Mouse (Mus musculus) gonadal fat pad, adult 2 months (tissue): Measurements from ENCODE around the gene Gm17027. TPM values are rescaled to one million over a fixed set of nuclear protein-coding genes. Genes with fewer than 3 reads are reported as not detected.
"Not testable (repeated sequence)": the region's sequence is repeated elsewhere in the genome, so short reads cannot be mapped to it uniquely, and the experiment has no call there.

Experiments
- DNase-seq: peaks from one replicate; pipeline ENCODE4 v3.0.0-alpha.2; 2012; ENCODE audit warnings: low read depth
- polyA plus RNA-seq: library from polyadenylated mRNA; depleted of rRNA; stranded (reverse); fragments of >200 nt; gene quantifications from 2 replicates; pipeline ENCODE4 v1.2.3, GENCODE M21; 2012; rRNA removed

The Gm17027 gene
- not detected in 2 replicates for polyA plus RNA-seq

- DNase-seq, result not testable (repeated sequence)
Measured at GRCm38 (mm10) chr14:42162522-42162921, at the start of gene Gm17027. Gene Gm17027 (minus strand): TSS chr14:42162622.

GRCm38 (mm10) chr14:42190691-42191090 is 28.3 kb upstream of the Gm17027 start, which contains the start of gene Gm3573:
Gene Gm3573 (minus strand): TSS chr14:42190791.
- DNase-seq, result not testable (repeated sequence)

GRCm38 (mm10) chr14:42183936-42184335 is 21.5 kb upstream of the Gm17027 start:
- not testable (repeated sequence) for DNase-seq

GRCm38 (mm10) chr14:42134571-42134970 is 27.9 kb downstream of the Gm17027 start:
- not testable (repeated sequence) for DNase-seq

GRCm38 (mm10) chr14:42133806-42134205 is 28.6 kb downstream of the Gm17027 start:
- DNase-seq, result not testable (repeated sequence)

GRCm38 (mm10) chr14:42117269-42117668 is 45.2 kb downstream of the Gm17027 start, which contains the start of gene Gm7951:
Gene Gm7951 (minus strand): TSS chr14:42117369.
- DNase-seq, result not testable (repeated sequence)

Other genes with a start within 250 kb of the Gm17027 start
- gene 1700049E17Rik1, start 237.7 kb downstream of the Gm17027 start, polyA plus RNA-seq, result not detected in 2 replicates
- gene 1700024B05Rik, start 218.6 kb downstream of the Gm17027 start, polyA plus RNA-seq, result not detected in 2 replicates
- not detected in 2 replicates for gene Gm6401, start 194.7 kb downstream of the Gm17027 start, polyA plus RNA-seq
- gene Gm3543, start 179.3 kb downstream of the Gm17027 start, polyA plus RNA-seq, result not detected in 2 replicates
- not detected in 2 replicates for gene Gm7951, start 45.3 kb downstream of the Gm17027 start, polyA plus RNA-seq
- not detected in 2 replicates for gene Gm3573, start 28.2 kb upstream of the Gm17027 start, polyA plus RNA-seq
- not detected in 2 replicates for gene Gm17026, start 97.4 kb upstream of the Gm17027 start, polyA plus RNA-seq
- not detected in 2 replicates for gene Gm9611, start 134.7 kb upstream of the Gm17027 start, polyA plus RNA-seq
- gene Gm7995, start 147.6 kb upstream of the Gm17027 start, polyA plus RNA-seq, result not detected in 2 replicates